Mouse (Mus musculus) forebrain, embryonic 13.5 days (tissue): ENCODE data around the gene Fgf14. TPM values are rescaled to one million over a fixed set of nuclear protein-coding genes. Genes with fewer than 3 reads are reported as not detected.
"Not testable (repeated sequence)": the region's sequence is repeated elsewhere in the genome, so short reads cannot be mapped to it uniquely, and the experiment has no call there.

ENCODE experiments used
- ATAC-seq: fragments of 200-750 bp; cut with Nextera tagmentation; 2 replicates; pipeline ENCODE4 v1.8.0; 2017
- H3K27ac ChIP-seq: fragments of 300-500 bp; sonication (generic); 2 replicates; pipeline ENCODE4 v1.5.1; 2015; ENCODE audit warnings: inconsistent platforms, mild to moderate bottlenecking, moderate library complexity
- H3K27me3 ChIP-seq: fragments of 300-500 bp; sonication (generic); 2 replicates; pipeline ENCODE4 v1.6.1; 2015; ENCODE audit warnings: mild to moderate bottlenecking, inconsistent platforms
- H3K36me3 ChIP-seq: fragments of 300-500 bp; sonication (generic); 2 replicates; pipeline ENCODE4 v1.6.1; 2015; ENCODE audit warnings: mild to moderate bottlenecking, inconsistent platforms; ENCODE audit not compliant: poor library complexity, severe bottlenecking
- H3K4me1 ChIP-seq: fragments of 300-500 bp; sonication (generic); 2 replicates; pipeline ENCODE4 v1.6.1; 2015; ENCODE audit warnings: inconsistent platforms
- H3K4me2 ChIP-seq: fragments of 300-500 bp; sonication (generic); 2 replicates; pipeline ENCODE4 v1.6.1; 2015; ENCODE audit warnings: inconsistent platforms, mild to moderate bottlenecking, moderate library complexity
- H3K4me3 ChIP-seq: fragments of 300-500 bp; sonication (generic); 2 replicates; pipeline ENCODE4 v1.5.1; 2015; ENCODE audit warnings: mild to moderate bottlenecking, inconsistent platforms
- H3K9ac ChIP-seq: fragments of 300-500 bp; sonication (generic); 2 replicates; pipeline ENCODE4 v1.6.1; 2015; ENCODE audit warnings: mild to moderate bottlenecking, inconsistent platforms
- H3K9me3 ChIP-seq: fragments of 300-500 bp; sonication (generic); replicated peaks from 2 replicates; pipeline ENCODE4 v1.6.1; 2016; ENCODE audit warnings: inconsistent platforms
- WGBS: fragments of 180-500 bp; shearing (Covaris S2); methylation state at CpG from one replicate; pipeline ENCODE4 v1.1.7; 2015; 5-methylcytosine and 5-hydroxymethylcytosine counted together
- polyA plus RNA-seq: library from polyadenylated mRNA; unstranded; fragments of >200 nt; fragmentation: Nextera tagmentation; extraction: Ambion mirVana; gene quantifications from 2 replicates; pipeline ENCODE4 v1.2.1, GENCODE M21; 2015

Fgf14 gene
- polyA plus RNA-seq, 1 experiment from 2014 or later = 13.8 TPM

GRCm38 (mm10) chr14:124455120-124455519 is 221.8 kb downstream of the Fgf14 start:
- no peak overlapping the region for H3K4me3 ChIP-seq
- no peaks in the 10 kb centered on the region for H3K27me3 ChIP-seq
- H3K27ac ChIP-seq = no peak overlapping the region
- no peak for ATAC-seq
- no peak overlapping the region for H3K4me2 ChIP-seq
- H3K9ac ChIP-seq = no peak overlapping the region
- H3K9me3 ChIP-seq = no peaks in the 10 kb centered on the region
- WGBS = 98% methylated on average over 1 of the region's 1 CpGs
- no peaks in the 10 kb centered on the region for H3K36me3 ChIP-seq
- H3K4me1 ChIP-seq = no peaks in the 10 kb centered on the region

GRCm38 (mm10) chr14:124446096-124446840 is 230.7 kb downstream of the Fgf14 start:
- no peak overlapping the region for H3K4me3 ChIP-seq
- 69% methylated on average over 2 of the region's 2 CpGs for WGBS
- H3K9me3 ChIP-seq = no peaks in the 10 kb centered on the region
- no peak overlapping the region for H3K9ac ChIP-seq
- no peaks in the 10 kb centered on the region for H3K36me3 ChIP-seq
- no peak overlapping the region for H3K4me2 ChIP-seq
- H3K27ac ChIP-seq = no peak overlapping the region
- no peaks in the 10 kb centered on the region for H3K27me3 ChIP-seq
- H3K4me1 ChIP-seq = no peaks in the 10 kb centered on the region
- no peak for ATAC-seq

GRCm38 (mm10) chr14:124444831-124445230 is 232.1 kb downstream of the Fgf14 start:
- H3K36me3 ChIP-seq = no peaks in the 10 kb centered on the region
- no peak overlapping the region for H3K9ac ChIP-seq
- no peak overlapping the region for H3K4me3 ChIP-seq
- no peak overlapping the region for H3K27ac ChIP-seq
- no peaks in the 10 kb centered on the region for H3K9me3 ChIP-seq
- no peak overlapping the region for H3K4me2 ChIP-seq
- no peaks in the 10 kb centered on the region for H3K4me1 ChIP-seq
- ATAC-seq = no peak
- no peaks in the 10 kb centered on the region for H3K27me3 ChIP-seq

GRCm38 (mm10) chr14:124439298-124439697 is 237.6 kb downstream of the Fgf14 start:
- not testable (repeated sequence) for H3K27me3 ChIP-seq, H3K9me3 ChIP-seq, H3K4me2 ChIP-seq, ATAC-seq, H3K36me3 ChIP-seq, H3K27ac ChIP-seq, H3K4me3 ChIP-seq, H3K4me1 ChIP-seq, H3K9ac ChIP-seq
- WGBS = 52% methylated on average over 3 of the region's 3 CpGs

GRCm38 (mm10) chr14:124411890-124412289 is 265.0 kb downstream of the Fgf14 start:
- no peaks in the 10 kb centered on the region for H3K27me3 ChIP-seq
- 71% methylated on average over 2 of the region's 2 CpGs for WGBS
- H3K4me1 ChIP-seq = no peaks in the 10 kb centered on the region
- H3K4me2 ChIP-seq = no peak overlapping the region
- H3K9ac ChIP-seq = no peak overlapping the region
- no peak overlapping the region for H3K4me3 ChIP-seq
- H3K9me3 ChIP-seq = no peaks in the 10 kb centered on the region
- no peak for ATAC-seq
- no peaks in the 10 kb centered on the region for H3K36me3 ChIP-seq
- no peak overlapping the region for H3K27ac ChIP-seq

GRCm38 (mm10) chr14:124410945-124411344 is 266.0 kb downstream of the Fgf14 start:
- ATAC-seq = no peak

GRCm38 (mm10) chr14:124328391-124328790 is 348.5 kb downstream of the Fgf14 start:
- Histone ChIP-seq H3K27me3 (no peaks in the 10 kb centered on the region), H3K4me3 (no peak overlapping the region), H3K27ac (no peak overlapping the region), H3K36me3 (no peaks in the 10 kb centered on the region), H3K9ac (no peak overlapping the region), H3K4me2 (no peak overlapping the region), H3K4me1 (no peaks in the 10 kb centered on the region), H3K9me3 (no peaks in the 10 kb centered on the region)
- ATAC-seq = no peak

More at GRCm38 (mm10) chr14:124410945-124411344, 266.0 kb downstream of the Fgf14 start:
- no peaks in the 10 kb centered on the region for H3K27me3 ChIP-seq
- H3K9ac ChIP-seq = no peak overlapping the region
- H3K4me1 ChIP-seq = no peaks in the 10 kb centered on the region
- no peaks in the 10 kb centered on the region for H3K36me3 ChIP-seq
- no peak overlapping the region for H3K4me3 ChIP-seq
- H3K27ac ChIP-seq = no peak overlapping the region
- no peak overlapping the region for H3K4me2 ChIP-seq
- H3K9me3 ChIP-seq = no peaks in the 10 kb centered on the region
- WGBS = 4% methylated on average over 1 of the region's 1 CpGs

- no peaks in the 10 kb centered on the region for H3K36me3 ChIP-seq
- H3K4me3 ChIP-seq = no peak overlapping the region
- H3K9me3 ChIP-seq = no peaks in the 10 kb centered on the region
- H3K27me3 ChIP-seq = no peaks in the 10 kb centered on the region
- ATAC-seq = peak; percentile 92
- 34% methylated on average over 1 of the region's 1 CpGs for WGBS
- peaks cover 10% of the 10 kb centered on the region for H3K4me1 ChIP-seq
- H3K4me2 ChIP-seq = no peak overlapping the region
- no peak overlapping the region for H3K9ac ChIP-seq
- H3K27ac ChIP-seq = peak overlapping the region; percentile 44; the same call in 1 of the 2 replicates
Observed at GRCm38 (mm10) chr14:124319017-124319718, 357.8 kb downstream of the Fgf14 start.

- ATAC-seq = no peak
- 84% methylated on average over 2 of the region's 2 CpGs for WGBS
- no peak overlapping the region for H3K9ac ChIP-seq
- no peaks in the 10 kb centered on the region for H3K9me3 ChIP-seq
- H3K27ac ChIP-seq = no peak overlapping the region
- peaks cover 10% of the 10 kb centered on the region for H3K4me1 ChIP-seq
- no peak overlapping the region for H3K4me2 ChIP-seq
- H3K27me3 ChIP-seq = no peaks in the 10 kb centered on the region
- no peak overlapping the region for H3K4me3 ChIP-seq
- H3K36me3 ChIP-seq = no peaks in the 10 kb centered on the region
Observed at GRCm38 (mm10) chr14:124315513-124315912, 361.4 kb downstream of the Fgf14 start.

- no peak overlapping the region for H3K27ac ChIP-seq
- H3K4me2 ChIP-seq = no peak overlapping the region
- no peak overlapping the region for H3K4me3 ChIP-seq
- H3K9ac ChIP-seq = no peak overlapping the region
- no peaks in the 10 kb centered on the region for H3K4me1 ChIP-seq
- H3K9me3 ChIP-seq = no peaks in the 10 kb centered on the region
- no peaks in the 10 kb centered on the region for H3K36me3 ChIP-seq
- H3K27me3 ChIP-seq = no peaks in the 10 kb centered on the region
- no peak for ATAC-seq
Observed at GRCm38 (mm10) chr14:124287027-124287426, 389.9 kb downstream of the Fgf14 start.

- Histone ChIP-seq H3K9me3 (no peaks in the 10 kb centered on the region), H3K9ac (no peak overlapping the region), H3K4me1 (no peaks in the 10 kb centered on the region), H3K36me3 (no peaks in the 10 kb centered on the region), H3K27me3 (no peaks in the 10 kb centered on the region), H3K4me2 (no peak overlapping the region), H3K27ac (no peak overlapping the region), H3K4me3 (no peak overlapping the region)
- ATAC-seq = no peak
Observed at GRCm38 (mm10) chr14:124278384-124278944, 398.5 kb downstream of the Fgf14 start.

- Histone ChIP-seq H3K27ac (no peak overlapping the region), H3K4me3 (no peak overlapping the region), H3K36me3 (no peaks in the 10 kb centered on the region), H3K4me2 (no peak overlapping the region), H3K4me1 (no peaks in the 10 kb centered on the region), H3K9ac (no peak overlapping the region), H3K27me3 (no peaks in the 10 kb centered on the region), H3K9me3 (no peaks in the 10 kb centered on the region)
- ATAC-seq = no peak
Observed at GRCm38 (mm10) chr14:124266977-124267376, 409.9 kb downstream of the Fgf14 start.
